Mouse (Mus musculus): ENCODE results near the gene Cd40.

Cd40 gene

GRCm38 (mm10) chr2:165056377-165057085 is 1.1 kb downstream of the Cd40 start:
- no peak for DNase-seq (ENCODE audit: low spot score)

GRCm38 (mm10) chr2:165059961-165060360 is 4.5 kb downstream of the Cd40 start:
- DNase-seq (ENCODE audit: low spot score) = no peak

- DNase-seq (ENCODE audit: low spot score) = no peak
Observed at GRCm38 (mm10) chr2:165061638-165062433, 6.4 kb downstream of the Cd40 start.

DNA sequence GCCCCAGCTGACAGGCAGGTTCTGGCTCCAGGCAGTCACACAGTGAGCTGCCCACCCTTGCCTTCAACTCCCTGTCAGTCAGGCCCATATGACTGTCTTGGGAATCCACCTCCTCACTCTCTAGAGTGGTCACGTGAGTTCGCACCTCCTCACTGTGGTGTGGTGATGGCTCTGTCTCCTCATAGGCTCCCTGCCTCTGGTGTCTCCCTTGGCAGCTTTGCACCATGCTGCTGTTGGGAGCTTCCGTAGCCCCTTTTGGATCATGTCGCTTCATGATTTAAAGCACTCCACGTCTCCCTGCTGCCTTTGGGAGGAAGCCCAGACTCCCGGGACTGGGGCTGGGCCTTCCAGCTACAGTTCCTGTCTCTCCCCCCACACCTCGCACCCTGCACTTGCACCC is 9.1 kb downstream of the Cd40 start:
- DNase-seq (ENCODE audit: low spot score) = no peak

GRCm38 (mm10) chr2:165068806-165069205 is 13.4 kb downstream of the Cd40 start:
- no peak for DNase-seq (ENCODE audit: low spot score)

GRCm38 (mm10) chr2:165070096-165070816 is 14.8 kb downstream of the Cd40 start:
- DNase-seq (ENCODE audit: low spot score) = no peak

- no peak for DNase-seq (ENCODE audit: low spot score)
Observed at GRCm38 (mm10) chr2:165073381-165073781, 18.0 kb downstream of the Cd40 start.

DNA sequence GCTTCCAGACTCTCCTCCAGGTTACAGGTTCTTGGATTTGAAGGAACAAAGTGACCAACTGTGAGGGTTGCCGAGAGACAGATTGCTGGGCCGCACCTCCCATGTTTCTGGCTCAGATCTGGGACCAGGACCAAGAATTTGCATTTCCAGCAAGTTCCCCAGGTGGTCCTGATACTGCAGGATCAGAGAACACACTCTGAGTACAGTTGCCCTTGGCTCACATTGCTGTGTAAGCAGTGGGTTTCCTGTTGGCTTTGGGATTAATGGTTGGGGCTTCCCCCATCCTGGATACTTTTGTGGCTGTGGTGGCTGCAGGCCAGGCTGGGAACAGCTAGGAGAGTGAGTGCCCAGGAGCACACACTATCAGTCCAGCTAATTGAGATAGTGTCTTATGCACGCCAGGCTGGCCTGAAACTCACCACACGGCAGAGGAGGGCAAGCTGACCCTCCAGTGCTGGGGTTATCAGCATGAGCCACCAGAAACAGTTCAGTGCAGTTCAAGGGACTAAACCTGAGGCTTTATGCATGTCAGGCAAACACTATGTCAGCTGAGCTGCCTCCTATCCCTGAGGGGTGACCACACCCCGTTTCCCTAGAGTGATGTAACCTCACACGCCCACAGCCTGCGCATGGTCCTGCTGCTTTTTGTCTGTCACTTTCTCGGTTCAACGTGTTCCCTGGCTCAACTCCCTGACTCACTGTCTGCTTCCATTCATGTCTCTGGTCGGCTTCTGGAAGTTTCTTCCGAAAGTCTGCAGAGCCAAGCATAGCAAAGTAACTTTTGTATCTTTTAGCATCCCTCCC is 18.9 kb downstream of the Cd40 start:
- no peak for DNase-seq (ENCODE audit: low spot score)

DNA sequence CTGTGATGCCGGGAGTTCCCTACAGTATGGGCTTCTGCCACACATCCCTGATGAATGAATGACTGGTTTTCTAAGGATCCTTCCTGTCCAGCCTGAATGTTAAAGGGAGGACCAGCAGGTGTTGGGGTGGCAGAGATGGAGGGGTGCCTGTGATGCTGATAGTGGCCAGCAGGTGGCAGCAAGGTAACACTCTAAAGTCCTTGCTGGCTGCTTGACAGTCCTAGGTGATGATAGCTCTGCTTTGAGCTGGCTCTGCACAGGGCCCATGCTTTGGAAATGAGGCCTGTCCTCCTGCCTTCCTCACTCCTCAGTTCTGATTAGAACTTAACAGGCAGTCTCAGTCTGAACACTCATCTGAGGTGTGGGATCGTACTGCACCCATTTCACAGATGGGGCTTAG is 19.5 kb downstream of the Cd40 start:
- peak; percentile 20 for DNase-seq (ENCODE audit: low spot score)

GRCm38 (mm10) chr2:165077055-165077454 is 21.6 kb downstream of the Cd40 start:
- no peak for DNase-seq (ENCODE audit: low spot score)

- no peak for DNase-seq (ENCODE audit: low spot score)
Observed at GRCm38 (mm10) chr2:165078045-165078444, 22.6 kb downstream of the Cd40 start.

DNA sequence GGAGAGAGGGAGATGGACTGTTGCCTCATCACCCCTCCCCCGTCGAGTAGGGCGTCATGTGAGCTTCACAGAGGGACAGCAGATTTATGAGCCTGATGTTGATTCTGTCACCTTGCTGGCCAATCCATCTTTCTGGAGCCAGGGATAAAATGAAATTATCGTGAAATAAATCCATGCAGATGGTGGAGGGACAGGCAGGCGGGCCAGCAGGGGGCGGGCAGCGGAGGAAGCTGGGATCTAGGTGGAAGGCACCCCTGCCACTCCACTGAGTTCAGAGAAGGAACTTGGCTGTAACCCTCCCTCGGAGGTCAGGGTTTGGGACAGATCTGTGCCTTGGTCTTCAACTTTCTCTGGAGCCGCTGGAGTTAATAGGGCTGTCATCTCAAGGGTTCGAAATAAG is 23.2 kb downstream of the Cd40 start:
- DNase-seq (ENCODE audit: low spot score) = no peak

DNA sequence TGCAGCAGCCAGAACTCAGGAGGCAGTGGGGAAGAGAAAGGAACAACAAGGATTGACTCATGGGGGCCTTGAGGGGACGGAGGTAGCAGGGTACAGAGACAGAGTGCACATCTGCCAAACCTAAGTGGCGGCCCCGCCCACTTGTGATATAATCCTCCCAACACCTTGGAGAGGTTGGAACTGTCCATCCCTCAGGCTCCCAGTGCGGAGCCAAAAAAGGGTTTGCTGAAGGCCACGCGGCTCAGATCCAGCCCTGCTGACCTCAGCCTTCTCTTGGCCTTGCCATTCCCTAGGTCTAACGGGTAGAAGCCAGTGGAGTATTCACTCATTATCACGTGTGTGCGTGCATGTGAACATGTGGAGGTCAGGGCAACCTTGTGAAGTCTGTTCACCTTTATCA is 25.2 kb downstream of the Cd40 start:
- no peak for DNase-seq (ENCODE audit: low spot score)

- DNase-seq (ENCODE audit: low spot score) = no peak
Observed at GRCm38 (mm10) chr2:165081257-165081656, 25.8 kb downstream of the Cd40 start.

DNA sequence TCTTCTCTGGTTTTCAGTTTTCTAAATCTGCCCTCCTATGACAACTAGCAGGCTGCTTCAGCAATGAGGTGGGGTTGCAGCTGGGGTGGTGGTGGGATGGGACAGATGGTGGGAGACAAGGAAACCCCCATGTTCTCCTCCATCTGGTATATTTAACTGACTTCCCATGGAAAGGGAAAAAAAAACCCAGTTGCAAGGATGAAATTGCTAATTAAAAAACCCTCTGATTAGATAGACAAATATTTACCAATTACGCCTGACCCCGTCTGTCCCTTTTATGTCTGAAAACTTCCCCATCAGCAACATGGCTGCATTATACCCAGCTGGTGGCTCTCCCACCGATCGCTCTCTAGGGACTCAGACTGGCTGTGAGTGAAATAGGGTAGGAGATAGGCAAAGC is 31.2 kb downstream of the Cd40 start:
- no peak for DNase-seq (ENCODE audit: low spot score)

DNA sequence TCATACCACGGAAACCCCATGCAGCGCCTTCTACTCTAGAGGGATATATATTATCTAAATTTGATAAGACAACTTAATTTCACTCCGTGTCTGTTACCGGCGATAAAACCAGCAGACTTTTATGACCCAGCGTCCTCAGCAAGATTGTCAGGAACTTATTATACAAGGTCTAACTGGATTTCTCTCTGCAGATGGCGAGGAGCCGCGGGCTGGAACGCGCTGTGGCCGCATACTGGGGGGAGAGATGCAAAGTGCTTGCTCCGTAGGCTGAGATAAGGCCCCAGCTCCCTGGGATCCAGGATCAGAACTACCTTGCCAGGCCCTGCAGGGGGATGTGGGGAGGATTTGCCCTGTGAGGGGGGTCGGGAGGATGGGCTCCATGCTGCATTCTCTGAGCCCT is 34.0 kb downstream of the Cd40 start:
- no peak for DNase-seq (ENCODE audit: low spot score)

- no peak for DNase-seq (ENCODE audit: low spot score)
Observed at GRCm38 (mm10) chr2:165090650-165091049, 35.2 kb downstream of the Cd40 start, which contains the start of gene 1700025C18Rik. Gene 1700025C18Rik, minus strand, starts transcription at chr2:165090750.

GRCm38 (mm10) chr2:165091433-165091965 is 36.1 kb downstream of the Cd40 start:
- DNase-seq (ENCODE audit: low spot score) = no peak

GRCm38 (mm10) chr2:165092393-165092792 is 37.0 kb downstream of the Cd40 start:
- DNase-seq (ENCODE audit: low spot score) = no peak

DNA sequence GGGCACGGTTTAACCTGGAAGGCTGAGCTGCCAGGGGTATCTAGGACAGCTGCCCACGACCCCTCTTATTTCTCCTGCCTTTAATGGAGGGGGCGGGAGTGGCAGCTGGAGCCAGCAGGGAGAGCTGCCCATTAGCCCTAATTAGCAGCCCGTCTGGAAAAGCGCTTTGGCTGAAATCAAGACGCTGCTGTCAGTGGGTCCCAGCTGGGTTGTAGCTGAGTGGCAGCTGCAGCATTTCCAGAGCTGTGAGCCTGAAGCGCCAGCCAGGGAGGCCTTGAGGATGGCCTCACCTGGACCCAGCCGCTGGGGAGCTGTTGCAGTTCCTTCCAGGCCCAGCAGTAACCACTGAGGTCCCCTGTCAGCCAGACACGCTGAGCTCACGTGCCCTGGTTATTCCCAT is 40.9 kb downstream of the Cd40 start:
- no peak for DNase-seq (ENCODE audit: low spot score)

DNA sequence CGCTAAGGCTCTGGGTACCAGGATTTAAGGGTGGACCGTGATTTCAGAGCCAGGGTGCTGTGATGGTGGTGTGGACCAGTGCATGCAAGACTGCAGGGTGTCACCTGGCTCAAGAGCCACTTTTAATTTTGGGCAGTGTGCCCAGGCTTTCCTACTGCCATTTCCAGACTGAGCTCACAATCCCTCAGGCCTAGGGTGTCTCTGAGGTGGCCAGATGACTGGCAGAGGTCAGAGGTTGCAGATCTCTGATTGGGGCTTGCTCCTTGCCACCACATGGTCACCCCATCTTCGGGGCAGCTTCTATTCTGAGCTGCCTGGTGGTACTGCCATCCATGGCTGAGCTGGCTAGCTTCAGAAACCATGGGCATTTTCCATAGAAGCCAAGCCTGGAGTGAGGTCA is 43.4 kb downstream of the Cd40 start:
- no peak for DNase-seq (ENCODE audit: low spot score)

DNA sequence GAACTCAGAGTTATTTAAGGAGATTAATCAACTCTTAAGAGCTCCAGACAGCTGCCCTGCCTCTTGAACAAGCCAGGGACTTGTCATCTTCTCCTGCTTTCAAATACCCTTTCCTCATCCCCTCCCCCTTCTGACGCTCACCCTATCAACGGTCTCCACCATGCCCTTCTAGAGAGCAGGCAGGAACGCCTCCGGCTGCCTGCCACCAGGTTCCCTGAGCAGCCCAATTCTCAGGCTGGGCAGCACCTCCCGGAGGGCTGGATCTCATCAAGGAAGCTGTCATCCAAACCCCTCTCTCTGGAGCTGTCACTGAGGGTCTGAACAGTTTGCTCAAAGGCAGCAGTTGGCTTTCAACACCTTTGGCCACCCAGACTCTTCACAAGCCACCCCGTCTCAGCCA is 45.3 kb downstream of the Cd40 start:
- no peak for DNase-seq (ENCODE audit: low spot score)

Data from ovary, adult 18-20 months (tissue).